Mouse (Mus musculus): ENCODE results near the gene Chordc1. TPM values are rescaled to one million over a fixed set of nuclear protein-coding genes. Genes with fewer than 3 reads are reported as not detected.
A peak's percentile ranks its signal among the peaks of the same experiment; 100 is the strongest.

The Chordc1 gene
- total and polyA plus RNA-seq, 3 experiments = 2.9 to 137 (median 96.8) TPM

- no peak for ATAC-seq (ENCODE audit: extremely low read depth, insufficient number of reproducible peaks, low FRiP score, poor library complexity, severe bottlenecking)
- Histone ChIP-seq H3K36me3 (replicated peaks) (peaks cover 16% of the 10 kb centered on the region), H3K27me3 (ENCODE audit: insufficient read depth, low read length) (no peaks in the 10 kb centered on the region), H3K4me1 (ENCODE audit: insufficient read depth, low read depth, low read length) (peaks cover 3% of the 10 kb centered on the region), H3K4me3 (ENCODE audit: low read depth, low read length) (peak overlapping the region; percentile 96), H3K9me3 (replicated peaks) (no peaks in the 10 kb centered on the region)
- no peak for DNase-seq (ENCODE audit: low spot score)
- no peak for TF ChIP-seq CTCF (IDR thresholded peaks at IDR 0.05; ENCODE audit: low read depth, low read length)
- TF ChIP-seq POLR2AphosphoS5 (IDR thresholded peaks at IDR 0.05; ENCODE audit: insufficient replicate concordance, low read depth, low read length) = no peak
- no peak for TF ChIP-seq TAL1 (conservative IDR thresholded peaks at IDR 0.05; ENCODE audit: low read depth, low read length)
- no peak for TF ChIP-seq GATA1 (IDR thresholded peaks at IDR 0.05; ENCODE audit: borderline replicate concordance, low read length)
- no peak for TF ChIP-seq GATA2 (IDR thresholded peaks at IDR 0.05; ENCODE audit: borderline replicate concordance, low read depth, low read length)
These were observed 1.3 kb downstream of the Chordc1 start for GRCm38 (mm10) chr9:18293026-18293781.

DNA sequence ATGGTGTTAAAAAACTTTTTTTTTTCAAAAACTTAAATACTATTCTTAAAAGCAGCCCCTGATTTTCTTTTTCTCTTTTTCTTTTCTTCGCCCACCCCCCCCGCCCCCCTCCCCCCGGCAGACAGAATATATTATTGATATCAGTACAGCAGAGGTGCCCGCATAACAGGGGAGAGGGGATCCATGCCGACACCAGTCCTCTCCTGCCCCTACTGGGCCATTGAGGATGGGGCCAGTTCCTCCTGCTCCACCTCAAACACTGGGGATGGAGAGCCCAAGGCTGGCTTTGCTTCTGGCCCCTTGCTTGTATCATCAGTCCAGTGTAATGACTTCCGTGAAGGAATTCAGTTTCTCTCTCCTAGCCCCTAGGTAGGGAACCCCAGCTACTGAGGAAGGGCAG lies 6.4 kb downstream of the Chordc1 start:
- H3K9me3 ChIP-seq (replicated peaks) = no peaks in the 10 kb centered on the region
- no peak for DNase-seq (ENCODE audit: low spot score)
- H3K4me1 ChIP-seq (ENCODE audit: insufficient read depth, low read depth, low read length) = peaks cover 3% of the 10 kb centered on the region
- TF ChIP-seq TAL1 (conservative IDR thresholded peaks at IDR 0.05; ENCODE audit: low read depth, low read length) (no peak), POLR2AphosphoS5 (IDR thresholded peaks at IDR 0.05; ENCODE audit: insufficient replicate concordance, low read depth, low read length) (no peak), GATA1 (IDR thresholded peaks at IDR 0.05; ENCODE audit: borderline replicate concordance, low read length) (no peak), GATA2 (IDR thresholded peaks at IDR 0.05; ENCODE audit: borderline replicate concordance, low read depth, low read length) (no peak), CTCF (IDR thresholded peaks at IDR 0.05; ENCODE audit: low read depth, low read length) (no peak)
- no peak for ATAC-seq (ENCODE audit: extremely low read depth, insufficient number of reproducible peaks, low FRiP score, poor library complexity, severe bottlenecking)
- peaks cover 62% of the 10 kb centered on the region for H3K36me3 ChIP-seq (replicated peaks)
- H3K4me3 ChIP-seq (ENCODE audit: low read depth, low read length) = no peak overlapping the region
- no peaks in the 10 kb centered on the region for H3K27me3 ChIP-seq (ENCODE audit: insufficient read depth, low read length)

DNA sequence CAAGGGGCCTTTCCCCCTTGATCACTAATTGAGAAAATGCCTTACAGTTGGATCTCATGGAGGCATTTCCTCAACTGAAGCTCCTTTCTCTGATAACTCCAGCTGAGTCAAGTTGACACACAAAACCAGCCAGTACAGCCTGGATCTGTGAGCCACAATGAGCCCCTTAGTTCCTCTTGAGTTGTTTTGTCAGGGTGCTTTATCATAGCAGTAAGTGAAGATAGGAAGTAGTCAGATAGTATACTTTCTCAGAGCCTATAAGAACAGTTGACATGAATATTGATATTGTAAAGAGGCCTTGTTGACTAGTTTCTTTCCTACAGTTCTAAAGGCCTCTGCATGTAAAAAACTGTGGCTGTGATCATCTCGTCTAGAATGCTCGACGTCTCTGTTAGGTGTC lies 28.1 kb downstream of the Chordc1 start:
- Histone ChIP-seq H3K9me3 (replicated peaks) (no peaks in the 10 kb centered on the region), H3K4me3 (ENCODE audit: low read depth, low read length) (no peak overlapping the region), H3K36me3 (replicated peaks) (peaks cover 47% of the 10 kb centered on the region), H3K27me3 (ENCODE audit: insufficient read depth, low read length) (no peaks in the 10 kb centered on the region), H3K4me1 (ENCODE audit: insufficient read depth, low read depth, low read length) (no peaks in the 10 kb centered on the region)
- DNase-seq (ENCODE audit: low spot score) (no peak), ATAC-seq (ENCODE audit: extremely low read depth, insufficient number of reproducible peaks, low FRiP score, poor library complexity, severe bottlenecking) (no peak)
- no peak for TF ChIP-seq GATA1 (IDR thresholded peaks at IDR 0.05; ENCODE audit: borderline replicate concordance, low read length)
- TF ChIP-seq CTCF (IDR thresholded peaks at IDR 0.05; ENCODE audit: low read depth, low read length) = no peak
- TF ChIP-seq POLR2AphosphoS5 (IDR thresholded peaks at IDR 0.05; ENCODE audit: insufficient replicate concordance, low read depth, low read length) = no peak
- no peak for TF ChIP-seq TAL1 (conservative IDR thresholded peaks at IDR 0.05; ENCODE audit: low read depth, low read length)
- no peak for TF ChIP-seq GATA2 (IDR thresholded peaks at IDR 0.05; ENCODE audit: borderline replicate concordance, low read depth, low read length)

Other genes with a start within 250 kb of the Chordc1 start
- gene Naalad2, start 110.9 kb downstream of the Chordc1 start, total RNA-seq (2014; fragmentation: Nextera tagmentation) = not detected in 2 replicates
- under 0.01 and 0.06 TPM in 2 replicates for gene Naalad2, start 110.9 kb downstream of the Chordc1 start, total RNA-seq (2017)
- gene Naalad2, start 110.9 kb downstream of the Chordc1 start, polyA plus RNA-seq (2012) = not detected in 2 replicates
- gene Ubtfl1, start 112.3 kb downstream of the Chordc1 start, total RNA-seq (2014; fragmentation: Nextera tagmentation) = not detected in 2 replicates
- gene Ubtfl1, start 112.3 kb downstream of the Chordc1 start, total RNA-seq (2017) = 0.05 TPM in 1 of 2 replicates, not detected in the other
- gene Ubtfl1, start 112.3 kb downstream of the Chordc1 start, polyA plus RNA-seq (2012) = not detected in 2 replicates
- gene Mbd3l2, start 138.5 kb downstream of the Chordc1 start, total RNA-seq (2014; fragmentation: Nextera tagmentation) = not detected in 2 replicates
- 0.22 TPM in 1 of 2 replicates, not detected in the other for gene Mbd3l2, start 138.5 kb downstream of the Chordc1 start, total RNA-seq (2017)
- not detected in 2 replicates for gene Mbd3l2, start 138.5 kb downstream of the Chordc1 start, polyA plus RNA-seq (2012)
- gene Zfp558, start 186.1 kb downstream of the Chordc1 start, total RNA-seq (2014; fragmentation: Nextera tagmentation) = 2.8 and 4.4 TPM in 2 replicates
- gene Zfp558, start 186.1 kb downstream of the Chordc1 start, total RNA-seq (2017) = 1.3 and 2.0 TPM in 2 replicates
- 0.41 and 0.60 TPM in 2 replicates for gene Zfp558, start 186.1 kb downstream of the Chordc1 start, polyA plus RNA-seq (2012)
- not detected in 2 replicates for gene Mbd3l1, start 186.2 kb downstream of the Chordc1 start, total RNA-seq (2014; fragmentation: Nextera tagmentation)
- not detected in 2 replicates for gene Mbd3l1, start 186.2 kb downstream of the Chordc1 start, total RNA-seq (2017)
- gene Mbd3l1, start 186.2 kb downstream of the Chordc1 start, polyA plus RNA-seq (2012) = not detected in 2 replicates

All from G1E (cell line).